Mouse (Mus musculus): ENCODE results near the gene Glt28d2.

GRCm38 (mm10) chr3:85831785-85832184, 55.5 kb downstream of the Glt28d2 start:
- TF ChIP-seq CTCF (IDR thresholded peaks at IDR 0.05; ENCODE audit: borderline replicate concordance, insufficient read depth, low read depth, low read length) = no peak
- no peak for TF ChIP-seq POLR2A (IDR thresholded peaks at IDR 0.05; ENCODE audit: borderline replicate concordance, insufficient read depth, low read length)
